Mouse (Mus musculus) cerebellum, adult 9-10 months (tissue): ENCODE data around the gene Myo18a.
A peak's percentile ranks its signal among the peaks of the same experiment; 100 is the strongest.

Experiments used
- DNase-seq: peaks from one replicate; pipeline ENCODE4 v3.0.0; 2022

The Myo18a gene

DNA sequence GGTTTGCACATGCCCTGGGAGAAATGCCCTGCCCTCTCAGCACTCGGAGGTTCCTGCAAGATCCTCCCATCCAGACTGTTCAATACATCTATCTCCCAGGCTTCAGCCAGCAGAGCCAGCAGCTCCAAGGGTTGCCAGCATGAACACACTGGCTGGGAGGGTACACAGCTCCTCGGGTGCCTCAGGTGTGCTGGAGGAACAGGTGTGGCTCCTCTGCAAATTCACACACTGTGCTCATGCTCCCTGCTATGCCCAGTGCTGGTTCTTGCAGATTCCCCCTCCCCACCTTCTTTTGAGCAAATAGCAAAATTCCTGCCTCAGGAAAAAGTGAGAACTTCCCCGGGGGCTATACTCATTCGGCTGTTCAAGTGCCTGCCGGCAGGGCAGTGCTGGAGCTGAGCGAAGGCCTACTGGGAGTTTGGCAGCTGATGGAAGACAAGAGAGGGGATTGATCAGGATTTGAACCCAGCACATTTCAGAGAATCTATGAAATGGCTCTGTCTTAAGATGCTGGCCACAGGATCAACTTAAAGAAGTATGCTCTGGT, 111.7 kb downstream of the Myo18a start:
- no peak for DNase-seq

DNA sequence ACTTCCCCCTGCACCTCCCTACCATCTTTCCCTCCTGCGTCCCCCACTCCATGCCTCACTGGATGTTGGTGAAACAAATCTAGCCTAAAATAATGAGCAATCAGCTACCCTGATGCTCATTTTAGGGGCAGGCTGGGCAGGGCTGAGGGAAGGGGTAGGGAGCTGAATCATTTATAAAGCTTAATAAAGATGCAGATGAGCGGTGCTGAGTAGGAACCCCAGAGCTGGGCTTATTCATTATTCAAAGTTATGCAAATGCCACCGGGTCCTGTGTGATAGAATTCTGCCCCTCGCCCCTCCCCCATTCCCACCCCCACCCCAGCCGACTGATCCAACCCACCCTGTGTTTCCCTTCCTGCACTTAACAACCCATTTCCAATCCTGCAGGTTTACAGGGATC, 112.2 kb downstream of the Myo18a start:
- DNase-seq, result no peak

DNA sequence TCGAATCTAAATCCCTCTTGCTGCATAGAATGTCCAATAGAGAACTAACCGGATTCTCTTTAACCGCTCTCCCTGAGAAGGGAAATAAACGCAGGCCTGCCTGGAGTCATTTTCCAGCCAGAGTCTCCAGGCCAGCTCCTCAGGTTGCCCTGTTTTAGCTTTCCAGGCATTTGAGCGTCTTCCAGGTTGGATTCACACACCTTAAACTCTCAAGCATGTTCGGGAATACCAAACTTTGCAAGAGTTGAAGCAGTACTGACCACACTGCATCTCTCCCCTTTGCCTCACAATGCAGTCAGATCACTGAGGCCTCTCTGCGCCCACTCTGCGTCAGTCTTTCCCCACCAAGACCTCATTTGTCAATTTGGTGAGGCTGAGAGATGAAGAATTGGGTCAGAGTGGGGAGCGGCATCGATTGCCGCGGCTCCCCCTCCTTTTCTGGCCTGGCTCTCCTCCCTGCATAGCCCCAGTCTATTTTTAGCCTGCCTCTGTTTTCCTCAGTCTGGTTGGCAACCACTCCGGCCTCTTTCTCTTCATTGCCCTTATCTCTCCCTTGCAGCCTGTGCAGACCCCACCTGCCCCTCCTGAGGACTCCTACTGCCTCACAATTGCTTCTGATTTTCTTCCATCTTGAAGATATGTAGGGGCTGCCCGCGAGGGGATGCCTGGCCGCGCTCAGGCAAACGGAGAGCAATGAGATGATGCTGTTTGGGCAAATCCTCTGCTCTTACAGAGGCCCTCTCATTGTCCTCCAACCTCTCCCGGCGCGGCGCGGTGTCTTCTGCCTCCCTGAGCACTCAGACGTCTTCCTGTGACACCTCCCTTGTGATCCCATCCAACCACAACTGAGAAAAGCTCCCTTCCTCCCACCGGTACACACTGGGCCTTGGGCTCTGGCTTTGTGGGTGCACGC, 113.1 kb downstream of the Myo18a start:
- DNase-seq, result peak; percentile 72

DNA sequence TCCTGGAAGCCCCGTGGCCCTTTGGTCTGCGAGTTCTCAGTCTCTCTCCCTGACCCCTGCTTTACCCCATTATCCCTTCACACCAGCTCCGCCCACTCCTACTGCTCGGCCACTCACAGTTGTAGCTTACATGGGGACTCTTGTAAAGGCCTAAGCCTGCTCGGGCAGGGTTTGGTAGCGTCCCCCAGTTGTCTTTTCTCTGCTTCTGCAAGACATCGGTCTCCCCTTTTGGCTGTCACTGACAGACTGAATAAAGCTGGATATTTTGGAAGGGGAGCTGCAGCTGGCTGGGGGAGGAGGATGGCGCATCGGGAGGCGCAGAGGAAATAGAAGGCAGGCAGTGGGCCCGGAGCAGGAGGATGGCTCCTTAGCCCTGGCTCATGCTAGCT, 113.7 kb downstream of the Myo18a start:
- DNase-seq, result no peak

DNA sequence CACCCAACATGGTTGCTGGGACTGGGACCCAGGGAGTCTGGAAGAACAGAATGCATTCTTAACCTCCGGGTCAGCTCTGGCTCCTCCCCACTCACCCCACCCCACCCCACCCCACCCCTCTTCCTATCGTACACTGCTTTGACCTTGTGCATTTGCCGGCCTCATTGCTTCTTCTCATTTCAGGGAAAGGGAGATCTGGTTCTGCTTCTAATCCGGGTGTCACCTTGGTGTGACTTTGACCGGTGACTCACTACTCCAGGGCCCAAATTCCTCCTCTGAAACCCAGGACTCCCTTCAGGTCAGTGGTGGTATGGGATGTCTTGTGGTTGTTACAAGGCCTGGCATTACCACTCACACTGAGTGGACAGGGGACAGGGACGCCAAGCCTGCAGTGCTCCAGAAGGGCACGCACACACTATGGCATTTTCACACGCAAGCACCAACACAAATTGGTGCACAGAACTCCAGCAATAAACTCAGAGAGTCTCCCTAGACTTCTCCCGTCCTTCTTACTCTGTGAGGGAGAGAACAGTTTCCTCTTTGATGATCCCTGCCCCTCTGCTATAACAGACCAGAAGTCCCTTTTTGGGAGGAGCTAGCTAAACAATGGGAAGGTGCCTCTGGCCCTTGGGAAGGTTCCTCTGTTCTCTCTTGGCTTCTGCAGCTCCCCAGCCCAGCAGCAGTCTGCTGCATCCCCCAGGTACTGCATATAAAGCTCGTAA, 121.6 kb downstream of the Myo18a start:
- no peak for DNase-seq

DNA sequence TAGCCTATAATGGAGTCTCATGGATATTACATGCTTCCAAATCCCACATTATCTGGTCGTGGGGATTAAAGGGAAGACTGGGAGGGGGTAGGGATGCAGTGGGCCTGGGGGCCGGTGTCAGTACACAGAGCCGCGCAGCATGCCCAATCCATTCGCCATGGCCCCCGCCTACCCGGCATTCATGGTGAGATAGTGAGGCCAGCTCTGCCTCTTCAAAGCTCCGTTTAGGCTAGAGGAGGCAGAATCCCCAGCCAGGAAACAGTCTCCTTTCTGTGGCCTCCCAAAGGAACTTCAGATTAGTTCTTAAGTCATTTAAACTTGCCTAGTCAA, 122.2 kb downstream of the Myo18a start:
- no peak for DNase-seq

DNA sequence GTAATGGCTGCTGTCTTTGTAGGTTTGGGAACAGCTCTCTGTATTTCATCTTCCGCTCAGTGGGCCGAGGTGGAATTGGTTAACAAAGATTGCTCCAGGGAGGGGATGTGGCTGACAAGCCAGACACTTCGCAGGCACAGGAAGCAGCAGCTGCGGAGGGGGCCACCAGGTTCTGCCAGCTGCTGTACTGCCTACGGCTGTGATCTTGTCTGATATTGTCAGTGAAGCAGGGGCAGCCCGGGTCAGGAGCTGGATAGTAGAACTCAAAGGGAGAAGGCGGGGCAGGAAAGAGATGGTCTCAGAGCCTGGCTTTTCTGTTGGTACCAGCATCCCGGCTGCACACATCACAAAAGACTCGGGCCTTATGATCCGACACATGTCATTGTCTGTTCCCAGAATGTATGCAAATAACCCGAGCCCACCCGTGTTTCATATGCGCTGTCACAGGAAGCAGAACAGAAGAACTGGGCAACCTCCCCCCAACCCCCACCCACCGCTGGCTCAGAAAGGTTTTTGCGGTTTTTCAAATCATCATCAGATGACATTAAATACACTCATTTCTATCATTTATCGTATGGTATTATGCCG, 124.4 kb downstream of the Myo18a start:
- no peak for DNase-seq

DNA sequence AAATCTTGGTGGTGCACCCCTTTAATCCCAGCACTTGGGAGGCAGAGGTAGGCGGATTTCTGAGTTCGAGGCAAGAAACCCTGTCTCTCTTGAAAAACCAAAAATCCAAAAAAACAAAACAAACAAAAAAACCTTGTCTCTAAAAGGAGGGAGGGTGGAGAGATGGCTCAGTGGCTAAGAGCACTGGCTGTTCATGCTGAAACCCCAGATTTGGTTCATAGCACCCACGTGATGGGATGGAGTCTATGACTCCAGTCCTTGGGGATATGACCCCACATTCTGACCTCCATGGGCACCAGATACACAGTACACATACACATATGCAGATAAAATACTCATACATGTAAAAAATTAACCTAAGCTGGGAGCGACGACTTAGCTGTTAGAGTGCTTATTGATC, 125.8 kb downstream of the Myo18a start:
- DNase-seq, result no peak

DNA sequence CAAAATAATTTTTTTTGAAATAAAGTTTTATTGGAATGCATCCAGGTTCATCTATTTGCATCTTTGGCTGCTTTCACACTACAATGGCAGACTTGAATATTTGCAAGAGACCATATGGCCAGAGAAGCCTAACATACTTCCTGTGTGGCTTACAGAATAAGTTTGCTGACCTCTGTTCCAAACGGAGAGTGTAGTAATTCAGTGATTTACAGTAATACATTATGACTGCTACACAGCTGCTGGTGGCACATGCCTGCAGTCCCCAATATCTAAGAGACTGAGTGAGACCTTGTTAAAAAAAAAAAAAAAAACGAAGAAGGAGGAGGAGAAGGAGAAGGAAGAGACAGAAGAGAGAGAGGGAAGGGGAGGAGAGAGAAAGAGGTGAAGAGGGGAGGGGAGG, 126.4 kb downstream of the Myo18a start:
- no peak for DNase-seq

DNA sequence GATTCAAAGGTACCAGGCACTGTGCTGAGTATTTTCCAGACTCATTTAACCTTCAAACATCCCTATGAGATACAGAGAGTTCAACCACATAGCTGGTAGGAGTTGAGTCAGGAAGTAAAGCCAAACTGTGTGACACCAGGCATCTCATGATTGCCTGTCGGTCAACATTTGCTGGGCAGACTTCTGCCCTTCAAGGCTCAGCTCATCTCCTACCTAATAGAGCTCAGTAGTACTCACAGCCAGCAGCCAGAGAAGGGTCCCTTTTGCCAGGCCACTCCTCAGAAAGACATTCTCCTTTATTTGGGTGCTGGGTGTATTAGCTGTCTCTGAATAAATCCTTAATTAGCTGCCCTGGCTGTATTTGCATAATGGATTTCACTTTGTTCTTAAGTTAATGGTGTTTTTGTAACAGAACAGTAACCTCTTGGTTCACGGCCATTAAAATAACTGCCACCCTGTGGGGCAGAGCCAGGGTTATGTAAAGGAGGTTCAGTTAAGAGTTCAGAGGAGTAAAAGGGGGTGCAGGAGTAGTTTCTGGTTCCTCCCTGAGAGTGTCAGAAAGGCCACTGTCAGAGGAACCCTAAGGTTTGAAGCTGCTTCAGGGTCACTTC, 127.7 kb downstream of the Myo18a start:
- no peak for DNase-seq

DNA sequence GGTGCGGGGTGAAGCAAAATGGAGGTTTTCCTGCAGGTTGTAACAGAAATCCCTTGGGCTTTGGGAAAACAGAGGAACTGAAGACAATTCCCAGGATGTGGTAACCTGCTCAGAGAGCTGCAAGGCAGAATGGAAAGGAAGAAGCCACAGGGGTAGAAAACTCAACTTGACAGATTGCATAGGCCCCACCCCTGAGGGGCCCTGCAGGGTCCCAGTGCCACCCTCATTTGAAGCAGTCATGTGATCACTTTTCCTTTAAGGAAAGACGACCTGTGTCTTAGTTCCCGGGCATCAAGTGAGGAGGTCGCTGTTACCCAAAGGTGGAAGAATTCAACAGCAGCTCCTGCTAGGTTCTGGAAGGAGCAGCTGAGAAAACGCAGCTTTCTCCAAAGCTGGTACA, 129.8 kb downstream of the Myo18a start:
- no peak for DNase-seq

DNA sequence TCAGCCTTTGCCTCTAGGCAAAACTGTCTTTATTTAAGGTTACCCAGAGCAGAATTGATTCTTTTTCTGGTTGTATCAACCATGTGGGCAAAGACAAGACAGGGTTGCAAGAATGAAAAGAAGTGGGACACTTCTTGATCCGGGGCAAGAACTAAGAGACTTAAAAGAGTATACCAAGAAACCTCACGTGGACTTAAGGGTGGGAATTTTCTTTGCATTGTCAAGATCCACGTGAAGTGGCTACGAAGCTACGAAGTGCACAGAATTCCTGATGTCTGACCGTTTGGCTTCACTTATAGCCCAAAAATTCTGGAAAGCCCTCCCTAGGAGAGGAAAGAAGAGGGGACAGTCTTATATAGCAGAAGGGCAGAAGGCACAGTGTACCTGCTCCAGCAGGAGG, 130.2 kb downstream of the Myo18a start:
- DNase-seq, result no peak

DNA sequence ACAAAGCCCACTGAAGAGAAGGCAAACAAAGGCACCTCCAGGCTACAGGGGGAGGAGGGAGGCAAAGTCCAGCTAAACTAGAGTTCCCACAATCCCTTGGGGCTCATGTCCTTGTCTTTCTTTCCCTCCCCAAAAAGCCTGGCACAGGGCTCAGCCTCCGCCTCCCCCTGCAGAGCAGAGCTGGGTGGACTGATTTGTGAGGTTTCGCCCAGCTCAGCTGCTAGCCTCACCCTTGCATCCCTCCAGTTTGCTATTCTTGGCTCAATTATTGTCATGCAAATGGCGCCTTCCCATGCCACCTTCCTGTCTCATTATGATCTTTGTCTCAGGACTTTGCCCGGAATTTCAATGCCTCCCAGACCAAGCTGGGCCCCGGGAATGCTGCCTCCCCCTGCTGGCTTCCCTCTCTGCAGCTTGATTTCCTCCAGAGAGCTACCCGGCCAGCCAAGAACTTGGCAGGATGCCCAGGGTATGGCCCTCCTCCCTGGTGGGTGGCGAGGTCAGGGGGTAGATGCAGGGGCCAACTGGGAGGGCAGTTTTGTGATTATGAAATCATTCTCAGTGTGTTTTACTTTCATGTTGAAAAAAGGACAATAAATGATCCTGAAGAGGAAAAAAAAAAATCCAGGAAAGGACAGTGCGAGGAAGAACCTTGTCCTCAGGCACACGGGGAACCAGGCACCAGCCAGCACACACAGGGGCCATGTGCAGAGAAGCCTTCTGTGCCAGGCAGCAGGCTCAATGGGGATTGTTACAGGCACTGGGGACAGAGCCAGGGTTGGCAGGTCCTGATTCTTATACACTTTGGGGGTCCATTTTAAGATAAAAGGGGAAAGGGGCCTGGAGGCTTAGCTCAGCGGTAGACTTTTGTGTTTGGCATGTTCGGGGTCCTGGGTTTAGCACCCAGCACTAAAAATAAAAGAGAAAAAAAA, 131.0 kb downstream of the Myo18a start, which contains the start of gene Pipox:
Gene Pipox, minus strand, starts transcription at position 310 of the 932 bp plus-strand sequence.
- DNase-seq, result peak; percentile 91

DNA sequence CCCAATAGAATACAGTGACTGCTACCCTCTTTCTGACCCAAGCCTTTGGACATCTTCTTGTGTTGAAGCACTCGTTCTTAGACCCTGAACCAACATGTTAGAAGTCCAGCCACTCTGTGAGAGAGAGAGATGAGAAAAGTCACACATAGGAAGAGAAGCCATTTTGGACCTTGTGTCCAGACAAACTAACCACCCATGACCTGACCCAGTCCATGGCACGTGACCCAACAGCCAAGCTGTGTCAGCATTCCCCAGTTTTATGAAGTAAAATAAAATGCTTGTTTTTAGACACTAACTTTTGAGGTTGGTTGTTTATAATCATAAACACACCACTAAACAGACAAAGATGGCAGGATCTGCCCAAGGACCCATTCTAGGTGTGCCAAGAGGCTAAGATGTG, 131.9 kb downstream of the Myo18a start:
- DNase-seq, result no peak

DNA sequence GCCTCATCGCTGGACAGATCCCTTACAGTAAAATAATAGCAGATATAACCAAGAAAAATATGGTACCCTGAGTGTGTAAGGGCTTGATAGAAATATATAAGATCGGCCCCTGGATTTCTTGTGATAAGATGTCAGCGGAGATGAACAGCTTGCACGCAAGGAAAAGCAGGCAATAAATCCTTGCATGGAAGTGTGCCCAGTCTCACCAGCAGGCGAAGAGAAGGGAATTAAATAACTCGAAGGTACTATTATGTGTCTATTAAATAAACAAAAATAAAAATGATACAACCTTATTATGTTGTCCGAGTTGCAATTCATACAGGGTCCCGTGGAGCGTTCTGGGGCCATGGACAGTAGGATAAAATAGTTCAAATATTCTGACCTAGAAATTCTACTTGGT, 133.0 kb downstream of the Myo18a start:
- peak; percentile 65 for DNase-seq

DNA sequence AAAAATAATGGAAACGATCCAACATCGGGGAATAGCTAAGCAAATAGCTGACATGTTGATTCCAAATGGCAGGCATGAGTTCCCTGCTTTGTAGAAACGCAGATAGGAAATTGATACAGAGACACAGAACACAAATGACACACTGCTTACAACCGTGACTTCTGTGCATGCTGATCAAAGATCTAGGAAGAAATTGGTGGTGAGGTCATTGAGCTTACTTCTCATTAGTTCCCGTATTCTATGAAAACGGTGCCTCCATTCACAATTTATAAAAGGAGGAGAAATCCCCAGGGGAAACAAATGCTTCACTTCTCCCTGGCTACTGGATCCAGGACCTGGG, 133.4 kb downstream of the Myo18a start:
- DNase-seq, result no peak

DNA sequence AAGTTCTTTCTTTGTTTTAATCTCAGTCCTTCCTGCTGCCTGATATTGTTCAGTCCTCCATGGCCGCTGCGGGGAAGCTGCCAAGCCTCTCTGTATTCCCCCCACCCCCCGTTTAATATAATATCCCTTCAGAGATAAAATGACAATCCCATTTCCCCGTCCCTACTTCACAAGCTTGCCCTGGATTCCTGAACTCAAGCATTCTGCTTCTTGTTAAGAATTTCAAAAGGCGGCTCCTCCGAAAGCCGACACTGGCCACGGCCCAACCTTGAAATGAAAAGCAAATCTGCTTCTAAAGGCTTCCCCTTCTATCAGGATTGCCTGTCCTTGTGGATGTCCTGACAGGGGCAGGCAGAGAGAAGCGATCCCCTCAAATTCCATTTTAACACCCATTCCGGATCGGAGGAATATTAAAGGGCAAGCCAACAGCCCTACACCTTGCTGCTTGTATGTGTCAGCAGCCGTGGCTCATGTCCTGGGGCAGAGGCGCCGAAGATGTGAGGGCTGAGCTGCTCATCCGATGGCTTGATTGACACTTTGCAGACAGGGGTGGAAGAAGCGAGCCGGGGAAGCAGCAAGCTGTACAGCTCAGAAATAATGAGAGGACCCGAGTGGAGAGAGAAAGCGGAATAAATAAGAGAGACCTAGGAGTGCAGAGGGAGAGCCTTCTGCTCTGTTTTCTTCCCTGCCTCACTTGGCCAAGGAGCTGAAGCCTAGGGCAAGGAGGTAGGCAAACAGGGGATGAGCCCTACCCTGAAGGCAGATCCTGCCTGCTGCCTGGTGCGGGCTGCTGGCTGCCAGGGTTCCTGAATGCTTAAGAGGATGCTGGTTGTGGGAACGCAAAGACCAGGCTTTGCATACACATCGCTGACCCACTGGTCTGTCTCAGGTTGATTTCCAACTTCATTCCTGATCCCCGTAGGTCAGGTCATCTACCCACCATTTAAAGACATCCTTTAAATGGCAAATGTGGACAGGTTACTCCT, 134.1 kb downstream of the Myo18a start:
- no peak for DNase-seq

DNA sequence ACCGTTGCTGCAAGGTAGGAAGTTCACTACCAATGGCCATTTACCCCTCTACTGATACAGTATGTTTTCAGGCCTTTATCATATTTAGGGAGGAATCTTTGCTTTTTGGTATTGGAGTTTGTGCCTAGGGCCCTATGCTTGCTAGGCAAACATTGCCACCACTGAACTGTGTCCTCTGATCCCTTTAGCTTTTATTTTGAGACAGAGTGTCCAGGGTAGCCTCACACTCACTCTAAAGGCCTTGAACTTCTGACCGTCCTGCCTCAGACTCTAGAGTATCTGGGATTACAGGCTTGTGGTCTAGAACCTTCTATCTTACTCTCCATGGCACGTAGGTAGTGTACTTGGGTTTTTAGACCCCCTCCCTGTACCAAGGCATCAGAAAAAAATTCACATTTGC, 137.1 kb downstream of the Myo18a start:
- no peak for DNase-seq

DNA sequence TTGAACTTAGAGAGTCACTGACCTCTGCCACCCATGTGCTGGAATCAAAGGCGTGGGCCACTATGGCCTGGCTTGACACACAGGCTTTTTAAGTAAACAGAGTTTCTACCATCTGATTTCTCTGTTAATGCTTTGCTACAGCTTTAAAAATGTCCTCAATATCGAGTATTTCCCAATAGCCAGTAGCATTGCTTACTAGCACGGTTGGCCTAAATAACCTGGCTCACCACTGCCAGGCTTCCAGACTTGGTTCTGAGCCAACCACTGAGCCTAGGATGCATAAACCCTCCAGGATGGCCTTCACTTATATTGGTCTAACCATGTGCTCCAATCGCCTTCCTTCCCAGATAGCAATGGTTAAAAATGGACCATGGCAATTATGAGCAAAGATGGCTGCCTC, 137.7 kb downstream of the Myo18a start:
- DNase-seq, result no peak

DNA sequence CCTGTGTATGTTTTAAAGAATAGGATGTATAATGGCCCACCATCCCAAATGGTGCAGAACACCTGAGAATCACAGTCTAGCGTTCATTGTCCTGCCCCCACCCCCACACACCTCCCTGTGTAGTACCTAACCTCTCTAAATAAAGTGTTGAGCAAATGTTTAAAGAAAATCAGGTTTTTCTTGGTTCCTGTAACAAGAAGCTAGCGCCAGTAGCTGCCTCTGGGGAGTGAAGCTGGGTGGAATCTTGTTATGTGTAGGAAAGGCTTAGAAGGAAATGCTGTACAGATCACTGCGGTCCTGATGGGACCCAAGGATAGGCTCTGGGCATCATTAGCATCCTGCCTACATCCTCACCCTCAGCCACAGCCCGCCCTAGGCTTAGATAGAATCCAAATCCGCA, 138.3 kb downstream of the Myo18a start:
- DNase-seq, result no peak

DNA sequence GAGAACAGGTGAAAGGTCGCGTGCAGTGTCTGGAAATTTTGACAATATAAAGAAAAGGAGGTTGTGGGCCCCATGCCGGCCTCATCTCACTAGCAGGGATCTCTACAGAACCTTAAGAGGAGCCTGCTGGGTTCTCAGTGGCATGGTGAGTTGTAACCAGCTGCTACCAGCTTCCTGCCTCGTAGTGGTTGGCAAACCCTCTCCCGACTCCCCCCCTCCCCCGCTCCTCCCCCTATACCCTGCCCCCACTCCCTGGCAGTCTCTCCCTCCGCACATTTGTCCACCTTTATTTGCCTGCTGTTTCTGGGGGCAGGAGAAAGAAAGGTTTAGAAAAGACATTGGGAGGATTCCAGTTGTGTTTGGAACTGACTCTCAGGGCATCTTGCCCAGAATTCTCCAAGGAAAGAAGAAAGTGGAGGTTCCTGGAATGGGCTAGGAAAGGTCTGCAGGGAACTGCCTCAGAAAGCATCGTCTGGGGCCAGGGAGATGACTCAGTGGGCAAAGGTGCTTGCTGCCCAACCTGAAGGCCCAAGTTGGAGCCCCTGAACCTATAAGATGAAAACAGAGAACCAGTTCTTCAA, 138.8 kb downstream of the Myo18a start:
- DNase-seq, result no peak
